Mouse (Mus musculus) neural tube, embryonic 13.5 days (tissue): Measurements from ENCODE around the gene 4930519P11Rik. TPM values are rescaled to one million over a fixed set of nuclear protein-coding genes. Genes with fewer than 3 reads are reported as not detected.
A peak's percentile ranks its signal among the peaks of the same experiment; 100 is the strongest.

Experiments used
- ATAC-seq: fragments of 200-750 bp; cut with Nextera tagmentation; 2 replicates; pipeline ENCODE4 v1.8.0; 2017; ENCODE audit warnings: low read depth, mild to moderate bottlenecking, moderate TSS enrichment, moderate library complexity
- H3K27ac ChIP-seq: fragments of 300-500 bp; sonication (generic); replicated peaks from 2 replicates; pipeline ENCODE4 v1.5.1; 2015; ENCODE audit warnings: moderate library complexity, mild to moderate bottlenecking, inconsistent platforms
- H3K27me3 ChIP-seq: fragments of 300-500 bp; sonication (generic); 2 replicates; pipeline ENCODE4 v1.6.1; 2015; ENCODE audit warnings: mild to moderate bottlenecking, inconsistent platforms
- H3K36me3 ChIP-seq: fragments of 300-500 bp; sonication (generic); 2 replicates; pipeline ENCODE4 v1.6.1; 2015; ENCODE audit warnings: mild to moderate bottlenecking, inconsistent platforms
- H3K4me1 ChIP-seq: fragments of 300-500 bp; sonication (generic); replicated peaks from 2 replicates; pipeline ENCODE4 v1.6.1; 2015; ENCODE audit warnings: inconsistent platforms
- H3K4me2 ChIP-seq: fragments of 300-500 bp; sonication (generic); 2 replicates; pipeline ENCODE4 v1.6.1; 2015; ENCODE audit warnings: inconsistent platforms, mild to moderate bottlenecking, moderate library complexity
- H3K4me3 ChIP-seq: fragments of 300-500 bp; sonication (generic); 2 replicates; pipeline ENCODE4 v1.5.1; 2015; ENCODE audit warnings: mild to moderate bottlenecking, inconsistent platforms
- H3K9ac ChIP-seq: fragments of 300-500 bp; sonication (generic); 2 replicates; pipeline ENCODE4 v1.6.1; 2015; ENCODE audit warnings: moderate library complexity, mild to moderate bottlenecking, inconsistent platforms
- H3K9me3 ChIP-seq: fragments of 300-500 bp; sonication (generic); 2 replicates; pipeline ENCODE4 v1.6.1; 2016; ENCODE audit warnings: inconsistent platforms
- WGBS: fragments of 180-500 bp; shearing (Covaris S2); methylation state at CpG from one replicate; pipeline ENCODE4 v1.1.7; 2015; 5-methylcytosine and 5-hydroxymethylcytosine counted together
- polyA plus RNA-seq: library from polyadenylated mRNA; unstranded; fragments of >200 nt; fragmentation: Nextera tagmentation; extraction: Ambion mirVana; gene quantifications from 2 replicates; pipeline ENCODE4 v1.2.1, GENCODE M21; 2015

4930519P11Rik gene
- polyA plus RNA-seq, 1 experiment from 2014 or later, result 1.0 TPM

- Histone ChIP-seq H3K36me3 (peaks cover 8% of the 10 kb centered on the region), H3K27ac (no peak overlapping the region), H3K4me1 (peaks cover 22% of the 10 kb centered on the region), H3K4me3 (no peak overlapping the region), H3K9me3 (no peaks in the 10 kb centered on the region), H3K9ac (no peak overlapping the region), H3K27me3 (no peaks in the 10 kb centered on the region), H3K4me2 (no peak overlapping the region)
- no peak for ATAC-seq
- WGBS, result 97% methylated on average over 3 of the region's 3 CpGs
These were observed 3.8 kb upstream of the 4930519P11Rik start for GRCm38 (mm10) chr2:154617061-154617460.

GRCm38 (mm10) chr2:154615674-154616073, 2.4 kb upstream of the 4930519P11Rik start:
- Histone ChIP-seq H3K4me1 (peaks cover 22% of the 10 kb centered on the region), H3K27me3 (no peaks in the 10 kb centered on the region), H3K9me3 (no peaks in the 10 kb centered on the region), H3K27ac (no peak overlapping the region), H3K4me3 (no peak overlapping the region), H3K36me3 (peaks cover 3% of the 10 kb centered on the region; the same call in 1 of the 2 replicates), H3K4me2 (no peak overlapping the region), H3K9ac (no peak overlapping the region)
- 98% methylated on average over 5 of the region's 5 CpGs for WGBS
- ATAC-seq, result no peak

- ATAC-seq, result no peak
- Histone ChIP-seq H3K27ac (no peak overlapping the region), H3K9ac (0 out of 2 replicates have a peak overlapping the region, but pooled peaks have one; percentile 22), H3K4me3 (no peak overlapping the region), H3K4me1 (peaks cover 22% of the 10 kb centered on the region), H3K9me3 (no peaks in the 10 kb centered on the region), H3K4me2 (peak overlapping the region; percentile 66), H3K36me3 (peaks cover 3% of the 10 kb centered on the region; the same call in 1 of the 2 replicates), H3K27me3 (no peaks in the 10 kb centered on the region)
- 65% methylated on average over 19 of the region's 19 CpGs for whole genome bisulfite sequencing
These were observed 1.8 kb upstream of the 4930519P11Rik start for GRCm38 (mm10) chr2:154614841-154615576.

- peaks cover 10% of the 10 kb centered on the region for H3K27me3 ChIP-seq
- 70% methylated on average over 10 of the region's 10 CpGs for WGBS
- H3K4me3 ChIP-seq, result no peak overlapping the region
- no peaks in the 10 kb centered on the region for H3K36me3 ChIP-seq
- no peaks in the 10 kb centered on the region for H3K9me3 ChIP-seq
- H3K27ac ChIP-seq, result no peak overlapping the region
- H3K4me2 ChIP-seq, result no peak overlapping the region
- peaks cover 15% of the 10 kb centered on the region for H3K4me1 ChIP-seq
- H3K9ac ChIP-seq, result no peak overlapping the region
- no peak for ATAC-seq
These were observed 4.0 kb downstream of the 4930519P11Rik start for GRCm38 (mm10) chr2:154609050-154609767.

- no peak for ATAC-seq
- Histone ChIP-seq H3K4me1 (peaks cover 17% of the 10 kb centered on the region), H3K27ac (no peak overlapping the region), H3K4me3 (no peak overlapping the region), H3K4me2 (no peak overlapping the region), H3K27me3 (peaks cover 10% of the 10 kb centered on the region), H3K36me3 (no peaks in the 10 kb centered on the region), H3K9me3 (no peaks in the 10 kb centered on the region), H3K9ac (no peak overlapping the region)
- WGBS, result 69% methylated on average over 1 of the region's 1 CpGs
These were observed 6.3 kb downstream of the 4930519P11Rik start for GRCm38 (mm10) chr2:154606965-154607364.

- Histone ChIP-seq H3K9ac (0 out of 2 replicates have a peak overlapping the region, but pooled peaks have one; percentile 47), H3K27ac (no peak overlapping the region), H3K27me3 (peaks cover 10% of the 10 kb centered on the region), H3K9me3 (no peaks in the 10 kb centered on the region), H3K4me2 (peak overlapping the region; percentile 74), H3K4me3 (peak overlapping the region; percentile 57), H3K4me1 (peaks cover 17% of the 10 kb centered on the region), H3K36me3 (no peaks in the 10 kb centered on the region)
- WGBS, result 37% methylated on average over 7 of the region's 7 CpGs
- ATAC-seq, result no peak
These were observed 9.1 kb downstream of the 4930519P11Rik start for GRCm38 (mm10) chr2:154604156-154604555.

GRCm38 (mm10) chr2:154603638-154604153, 9.5 kb downstream of the 4930519P11Rik start, which contains the start of gene Pxmp4:
TSS of gene Pxmp4 (minus strand) at chr2:154603708.
- peaks cover 17% of the 10 kb centered on the region for H3K4me1 ChIP-seq
- peak within 1 kb of the TSS; percentile 80 for H3K9ac ChIP-seq
- peak within 1 kb of the TSS; percentile 53; the same call in 1 of the 2 replicates for H3K27ac ChIP-seq
- WGBS, result under 1% methylated on average over 13 of the region's 13 CpGs
- H3K9me3 ChIP-seq, result no peaks in the 10 kb centered on the region
- no peaks in the 10 kb centered on the region for H3K36me3 ChIP-seq
- peak within 1 kb of the TSS; percentile 57 for H3K4me3 ChIP-seq
- peak within 1 kb of the TSS; percentile 74 for H3K4me2 ChIP-seq
- ATAC-seq, result peak; percentile 100
- peaks cover 10% of the 10 kb centered on the region for H3K27me3 ChIP-seq

GRCm38 (mm10) chr2:154603007-154603637, 10.1 kb downstream of the 4930519P11Rik start:
- peak overlapping the region; percentile 80 for H3K9ac ChIP-seq
- H3K4me1 ChIP-seq, result peaks cover 17% of the 10 kb centered on the region
- H3K27ac ChIP-seq, result peak overlapping the region; percentile 53; the same call in 1 of the 2 replicates
- H3K27me3 ChIP-seq, result peaks cover 6% of the 10 kb centered on the region; the same call in 1 of the 2 replicates
- H3K36me3 ChIP-seq, result no peaks in the 10 kb centered on the region
- H3K4me3 ChIP-seq, result peak overlapping the region; percentile 57
- H3K9me3 ChIP-seq, result no peaks in the 10 kb centered on the region
- WGBS, result 18% methylated on average over 22 of the region's 22 CpGs
- no peak; the same call in 1 of the 2 replicates for ATAC-seq
- H3K4me2 ChIP-seq, result peak overlapping the region; percentile 74

- ATAC-seq, result no peak
- Histone ChIP-seq H3K4me3 (no peak overlapping the region), H3K4me2 (no peak overlapping the region), H3K4me1 (peaks cover 17% of the 10 kb centered on the region), H3K27ac (no peak overlapping the region), H3K9ac (no peak overlapping the region), H3K36me3 (no peaks in the 10 kb centered on the region), H3K27me3 (0 out of 2 replicates have a peak, but pooled peaks cover 6% of the 10 kb centered on the region), H3K9me3 (no peaks in the 10 kb centered on the region)
- WGBS, result 78% methylated on average over 3 of the region's 3 CpGs
These were observed 11.9 kb downstream of the 4930519P11Rik start for GRCm38 (mm10) chr2:154601324-154601723.

GRCm38 (mm10) chr2:154600586-154600985, 12.7 kb downstream of the 4930519P11Rik start:
- H3K4me2 ChIP-seq, result no peak overlapping the region
- no peaks in the 10 kb centered on the region; the same call in 1 of the 2 replicates for H3K36me3 ChIP-seq
- no peaks in the 10 kb centered on the region for H3K9me3 ChIP-seq
- H3K4me1 ChIP-seq, result peaks cover 17% of the 10 kb centered on the region
- no peak for ATAC-seq
- H3K27ac ChIP-seq, result no peak overlapping the region
- 79% methylated on average over 6 of the region's 6 CpGs for WGBS
- H3K27me3 ChIP-seq, result 0 out of 2 replicates have a peak, but pooled peaks cover 2% of the 10 kb centered on the region
- no peak overlapping the region for H3K4me3 ChIP-seq
- no peak overlapping the region for H3K9ac ChIP-seq

- no peak for ATAC-seq
- 88% methylated on average over 3 of the region's 3 CpGs for WGBS
- no peak overlapping the region for H3K4me3 ChIP-seq
- peaks cover 14% of the 10 kb centered on the region for H3K36me3 ChIP-seq
- H3K27ac ChIP-seq, result no peak overlapping the region
- no peak overlapping the region for H3K9ac ChIP-seq
- H3K4me2 ChIP-seq, result no peak overlapping the region
- H3K27me3 ChIP-seq, result no peaks in the 10 kb centered on the region
- peaks cover under 1% of the 10 kb centered on the region; the same call in 1 of the 2 replicates for H3K4me1 ChIP-seq
- no peaks in the 10 kb centered on the region for H3K9me3 ChIP-seq
These were observed 15.8 kb downstream of the 4930519P11Rik start for GRCm38 (mm10) chr2:154597399-154597798.
